In genomic region chr4:115133621-115134295, GRCm38 (mm10) we compare ENCODE assay signal across 8 mouse cellular contexts. TPM values are rescaled to one million over a fixed set of nuclear protein-coding genes. Genes with fewer than 3 reads are reported as not detected.
A peak's percentile ranks its signal among the peaks of the same experiment; 100 is the strongest.
DNase-seq lines count a peak whose midpoint lies in the region; ATAC-seq and TF ChIP-seq lines count a peak whose summit lies in the region.

Gene Cyp4x1 (minus strand): TSS chr4:115134281.

- H3K4me2 ChIP-seq in lung, embryonic 14.5 days: 0 out of 2 replicates have a peak within 1 kb of the TSS, but pooled peaks have one; percentile 12
- peak within 1 kb of the TSS; percentile 52 for H3K4me2 ChIP-seq in embryonic facial prominence, embryonic 12.5 days (replicated peaks)
- H3K4me2 ChIP-seq in intestine, embryonic 14.5 days (ENCODE audit: low read length): peak within 1 kb of the TSS; percentile 25
- 0 out of 2 replicates have a peak within 1 kb of the TSS, but pooled peaks have one; percentile 20 for H3K4me2 ChIP-seq in limb, embryonic 15.5 days
- peak within 1 kb of the TSS; percentile 29 for H3K4me2 ChIP-seq in stomach, embryonic 14.5 days (replicated peaks; ENCODE audit: low read depth, low read length)

- TF ChIP-seq POLR2A in lung, adult 2 months (IDR thresholded peaks at IDR 0.05; ENCODE audit: borderline replicate concordance, extremely low read depth, low read depth, low read length): no peak

- H3K4me1 ChIP-seq in lung, embryonic 14.5 days (ENCODE audit: insufficient read depth): no peaks in the 10 kb centered on the region
- H3K4me1 ChIP-seq in embryonic facial prominence, embryonic 12.5 days: peaks cover 6% of the 10 kb centered on the region
- no peaks in the 10 kb centered on the region for H3K4me1 ChIP-seq in intestine, embryonic 14.5 days (replicated peaks; ENCODE audit: control insufficient read depth, insufficient read depth, low read length)
- H3K4me1 ChIP-seq in limb, embryonic 15.5 days: peaks cover 7% of the 10 kb centered on the region
- 0 out of 2 replicates have a peak, but pooled peaks cover 4% of the 10 kb centered on the region for H3K4me1 ChIP-seq in stomach, embryonic 14.5 days (ENCODE audit: control insufficient read depth, insufficient read depth, low read length)
- no peaks in the 10 kb centered on the region for H3K4me1 ChIP-seq in lung, adult 2 months (ENCODE audit: control insufficient read depth, insufficient read depth, low read length)

- no peak within 1 kb of the TSS for H3K4me3 ChIP-seq in lung, embryonic 14.5 days (ENCODE audit: low read depth, low read length)
- H3K4me3 ChIP-seq in embryonic facial prominence, embryonic 12.5 days: peak within 1 kb of the TSS; percentile 29
- H3K4me3 ChIP-seq in intestine, embryonic 14.5 days (ENCODE audit: low read depth, low read length): no peak within 1 kb of the TSS; the same call in 1 of the 2 replicates
- H3K4me3 ChIP-seq in limb, embryonic 15.5 days: 0 out of 2 replicates have a peak within 1 kb of the TSS, but pooled peaks have one; percentile 7
- H3K4me3 ChIP-seq in stomach, embryonic 14.5 days (ENCODE audit: low read depth, low read length): peak within 1 kb of the TSS; percentile 5
- H3K4me3 ChIP-seq in lung, adult 2 months (replicated peaks; ENCODE audit: extremely low read depth, low read depth, low read length): no peak within 1 kb of the TSS

- H3K36me3 ChIP-seq in lung, embryonic 14.5 days (ENCODE audit: insufficient read depth): no peaks in the 10 kb centered on the region
- H3K36me3 ChIP-seq in embryonic facial prominence, embryonic 12.5 days: no peaks in the 10 kb centered on the region
- H3K36me3 ChIP-seq in intestine, embryonic 14.5 days (ENCODE audit: control insufficient read depth, insufficient read depth, low read length): no peaks in the 10 kb centered on the region
- no peaks in the 10 kb centered on the region for H3K36me3 ChIP-seq in limb, embryonic 15.5 days
- no peaks in the 10 kb centered on the region for H3K36me3 ChIP-seq in stomach, embryonic 14.5 days (ENCODE audit: control insufficient read depth, insufficient read depth, low read length)

- DNase-seq in lung, embryonic 14.5 days: no peak
- no peak for DNase-seq in lung, adult 18-20 months
- no peak for DNase-seq in intestine, embryonic 14.5 days (ENCODE audit: low spot score)
- no peak for DNase-seq in spleen, postnatal 36 days (ENCODE audit: low spot score in 2 of 2)
- DNase-seq in lung, adult 2 months: no peak

- TF ChIP-seq CTCF in lung, embryonic 14.5 days (IDR thresholded peaks at IDR 0.05; ENCODE audit: low read depth): no peak
- no peak for TF ChIP-seq CTCF in lung, adult 2 months (IDR thresholded peaks at IDR 0.05; ENCODE audit: insufficient read depth, low read length)

- no peak for ATAC-seq in lung, embryonic 14.5 days (ENCODE audit: insufficient read depth)
- peak; percentile 22; the same call in 1 of the 2 replicates for ATAC-seq in embryonic facial prominence, embryonic 12.5 days (ENCODE audit: insufficient number of reproducible peaks, insufficient read depth, low FRiP score, low TSS enrichment)
- 0 out of 2 replicates have a peak, but pooled peaks have one; percentile 23 for ATAC-seq in intestine, embryonic 14.5 days (replicated peaks; ENCODE audit: low FRiP score, low TSS enrichment, low read depth)
- no peak for ATAC-seq in limb, embryonic 15.5 days (ENCODE audit: insufficient number of reproducible peaks, low FRiP score, low TSS enrichment, low read depth)
- peak; percentile 28; the same call in 1 of the 2 replicates for ATAC-seq in stomach, embryonic 14.5 days (ENCODE audit: insufficient number of reproducible peaks, insufficient read depth, low FRiP score, low read depth)

- H3K9me3 ChIP-seq in lung, embryonic 14.5 days (ENCODE audit: low read depth, low read length): no peaks in the 10 kb centered on the region
- no peaks in the 10 kb centered on the region for H3K9me3 ChIP-seq in embryonic facial prominence, embryonic 12.5 days
- no peaks in the 10 kb centered on the region for H3K9me3 ChIP-seq in intestine, embryonic 14.5 days (ENCODE audit: control insufficient read depth, low read length)
- H3K9me3 ChIP-seq in limb, embryonic 15.5 days: no peaks in the 10 kb centered on the region
- no peaks in the 10 kb centered on the region for H3K9me3 ChIP-seq in stomach, embryonic 14.5 days (ENCODE audit: control insufficient read depth, low read depth, low read length)

- H3K9ac ChIP-seq in lung, embryonic 14.5 days: no peak within 1 kb of the TSS
- no peak within 1 kb of the TSS for H3K9ac ChIP-seq in embryonic facial prominence, embryonic 12.5 days
- no peak within 1 kb of the TSS for H3K9ac ChIP-seq in intestine, embryonic 14.5 days (ENCODE audit: low read length)
- no peak within 1 kb of the TSS for H3K9ac ChIP-seq in limb, embryonic 15.5 days
- no peak within 1 kb of the TSS for H3K9ac ChIP-seq in stomach, embryonic 14.5 days (replicated peaks; ENCODE audit: low read depth, low read length)

- no peak within 1 kb of the TSS for H3K27ac ChIP-seq in lung, embryonic 14.5 days (ENCODE audit: low read depth)
- no peak within 1 kb of the TSS for H3K27ac ChIP-seq in embryonic facial prominence, embryonic 12.5 days
- H3K27ac ChIP-seq in intestine, embryonic 14.5 days (ENCODE audit: low read depth): no peak within 1 kb of the TSS
- no peak within 1 kb of the TSS for H3K27ac ChIP-seq in limb, embryonic 15.5 days
- H3K27ac ChIP-seq in stomach, embryonic 14.5 days (ENCODE audit: low read length): peak within 1 kb of the TSS; percentile 7; the same call in 1 of the 2 replicates

- H3K27me3 ChIP-seq in lung, embryonic 14.5 days (ENCODE audit: insufficient read depth, low read length): peaks cover 21% of the 10 kb centered on the region
- H3K27me3 ChIP-seq in embryonic facial prominence, embryonic 12.5 days: peaks cover 23% of the 10 kb centered on the region
- peaks cover 32% of the 10 kb centered on the region for H3K27me3 ChIP-seq in intestine, embryonic 14.5 days (replicated peaks; ENCODE audit: control insufficient read depth, insufficient read depth, low read length)
- H3K27me3 ChIP-seq in limb, embryonic 15.5 days: peaks cover 25% of the 10 kb centered on the region
- peaks cover 9% of the 10 kb centered on the region; the same call in 1 of the 2 replicates for H3K27me3 ChIP-seq in stomach, embryonic 14.5 days (ENCODE audit: control insufficient read depth, insufficient read depth, low read length)

- WGBS in lung, embryonic 14.5 days: 2% methylated on average over 29 of the region's 29 CpGs
- 1% methylated on average over 29 of the region's 29 CpGs for WGBS in embryonic facial prominence, embryonic 12.5 days
- 2% methylated on average over 29 of the region's 29 CpGs for WGBS in intestine, embryonic 14.5 days
- WGBS in limb, embryonic 15.5 days: 2% methylated on average over 29 of the region's 29 CpGs
- 1% methylated on average over 29 of the region's 29 CpGs for WGBS in stomach, embryonic 14.5 days
- WGBS in lung, adult 2 months: 4% methylated on average over 29 of the region's 29 CpGs

RNA-seq across cellular contexts. Expression of gene Cyp4x1, which starts in this region (rescaled TPM):
- 0.04 and 0.05 TPM in 2 replicates for polyA plus RNA-seq in lung, embryonic 14.5 days (2014; fragmentation: Nextera tagmentation; extraction: Ambion mirVana)
- polyA plus RNA-seq in embryonic facial prominence, embryonic 12.5 days (2016; fragmentation: Nextera tagmentation; extraction: Ambion mirVana): 0.51 and 0.56 TPM in 2 replicates
- polyA plus RNA-seq in intestine, embryonic 14.5 days (2014; fragmentation: Nextera tagmentation; extraction: Ambion mirVana): 0.52 and 0.62 TPM in 2 replicates
- not detected in 2 replicates for polyA plus RNA-seq in limb, embryonic 15.5 days (2015; fragmentation: Nextera tagmentation; extraction: Ambion mirVana)
- polyA plus RNA-seq in stomach, embryonic 14.5 days (2014; fragmentation: Nextera tagmentation; extraction: Ambion mirVana): 0.54 and 1.4 TPM in 2 replicates
- polyA plus RNA-seq in lung, adult 2 months (2012; rRNA removed): not detected in 2 replicates

Comparison
In these comparisons a context has a peak if more than half of its experiments do, and no peak if none do; other contexts are left out.
1. Peak in ATAC-seq, H3K4me3 ChIP-seq and H3K4me2 ChIP-seq in embryonic facial prominence, embryonic 12.5 days; RNA of the gene not detected or under 1 TPM.
2. Peak in ATAC-seq and H3K4me2 ChIP-seq in intestine, embryonic 14.5 days; RNA of the gene not detected or under 1 TPM.
3. H3K4me3 ChIP-seq: peak in limb, embryonic 15.5 days (single experiment) and stomach, embryonic 14.5 days (single experiment); none in lung, embryonic 14.5 days (single experiment), intestine, embryonic 14.5 days (single experiment) and lung, adult 2 months (single experiment).
4. Peak in every context shown above with its lines, with median percentiles within 50 percentile points of each other: H3K4me2 ChIP-seq.